Mouse (Mus musculus) left cerebral cortex, adult 9 months (tissue): ENCODE measurements around the gene Pdzd7.

ENCODE experiments used
- DNase-seq, 2 experiments: peaks; one replicate each; pipeline ENCODE4 v3.0.0; 2022; ENCODE audit warnings: low spot score in 2 of 2

Gene Pdzd7

GRCm38 (mm10) chr19:45045651-45046050 is at the start of gene Pdzd7:
TSS of gene Pdzd7 (minus strand) at chr19:45045717.
- no peak for DNase-seq

- peak in 1 of 2 experiments; percentile 30 for DNase-seq
Measured at GRCm38 (mm10) chr19:45081841-45082550, 36.5 kb upstream of the Pdzd7 start.

GRCm38 (mm10) chr19:45081279-45081678 is 35.8 kb upstream of the Pdzd7 start:
- DNase-seq = peak in 1 of 2 experiments; percentile 68

- DNase-seq = peak in 1 of 2 experiments; percentile 4
Measured at GRCm38 (mm10) chr19:45080711-45081110, 35.2 kb upstream of the Pdzd7 start.

DNA sequence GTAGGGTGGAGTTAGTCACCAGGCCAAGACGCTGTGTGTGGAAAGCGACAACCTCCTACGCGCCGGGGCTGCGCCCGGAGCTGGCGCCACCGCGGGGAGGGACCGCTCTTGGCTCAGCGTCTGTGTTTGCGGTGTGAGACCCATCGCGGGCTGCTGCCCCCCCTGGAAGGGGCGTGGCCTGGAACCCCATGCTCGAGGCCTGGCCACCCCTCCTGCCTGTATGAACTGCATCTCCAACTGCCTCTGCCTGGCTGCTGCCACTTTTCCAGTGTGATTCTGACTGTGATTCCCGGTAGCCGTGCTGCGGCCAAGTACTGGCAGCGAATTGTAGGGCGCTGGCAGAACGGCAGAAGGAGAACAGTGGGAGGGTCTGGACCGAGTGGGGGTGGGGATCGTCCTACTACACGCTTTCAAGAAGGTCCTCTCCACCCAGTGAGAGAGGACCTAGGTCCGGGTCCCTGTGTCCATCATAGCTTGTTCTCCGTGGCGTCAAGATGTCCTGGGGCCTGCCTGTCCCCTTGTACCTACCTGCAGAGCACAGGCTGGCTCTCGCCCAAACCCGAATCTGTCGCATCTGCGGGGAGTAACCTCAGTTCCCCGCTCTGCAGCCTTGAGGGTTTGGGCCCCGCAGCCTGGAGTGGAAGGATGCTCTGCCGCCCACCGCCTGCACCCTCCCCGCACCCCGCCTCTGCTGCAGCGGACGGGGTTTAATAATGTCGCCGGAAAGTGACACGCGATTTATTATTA is 34.4 kb upstream of the Pdzd7 start:
- peak in 1 of 2 experiments; percentile 60 for DNase-seq

DNA sequence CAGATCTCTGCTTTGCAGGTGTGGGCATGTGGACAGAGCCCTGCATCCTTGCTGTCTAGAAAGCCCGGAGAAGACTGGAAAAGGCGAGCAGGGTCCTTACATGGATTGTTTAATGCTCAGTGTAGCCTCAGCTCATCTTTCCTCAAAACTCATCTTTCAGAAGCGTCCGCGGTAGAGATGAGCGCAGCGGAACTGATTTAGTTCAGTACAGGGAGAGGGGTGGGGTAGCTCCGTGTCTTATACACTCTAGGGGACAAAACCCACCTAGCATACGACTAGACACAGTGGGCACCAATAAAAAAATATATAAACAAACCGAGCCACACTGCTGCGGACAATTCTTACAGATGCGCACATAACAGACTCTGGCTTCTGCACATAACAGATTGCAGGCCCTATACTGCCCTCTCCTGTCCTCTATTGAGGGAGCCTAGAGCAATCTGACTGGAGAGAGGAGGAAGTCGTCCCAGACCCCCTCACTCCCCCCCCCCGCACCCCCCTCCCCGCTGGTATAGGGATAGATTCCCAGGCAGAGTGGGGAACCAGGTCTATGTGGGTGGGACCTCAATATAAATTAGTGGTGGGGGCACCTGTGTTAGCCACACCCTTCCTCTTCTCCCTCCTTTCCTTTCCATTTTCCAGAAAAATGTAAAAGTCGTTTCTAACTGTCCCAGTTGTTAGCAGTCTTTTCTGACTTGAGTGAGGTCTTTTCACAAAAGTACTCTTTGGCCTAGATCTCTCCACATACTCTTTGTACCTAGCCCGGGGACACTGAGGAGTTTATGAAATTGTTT is 33.7 kb upstream of the Pdzd7 start:
- DNase-seq = peak in 1 of 2 experiments; percentile 21

DNA sequence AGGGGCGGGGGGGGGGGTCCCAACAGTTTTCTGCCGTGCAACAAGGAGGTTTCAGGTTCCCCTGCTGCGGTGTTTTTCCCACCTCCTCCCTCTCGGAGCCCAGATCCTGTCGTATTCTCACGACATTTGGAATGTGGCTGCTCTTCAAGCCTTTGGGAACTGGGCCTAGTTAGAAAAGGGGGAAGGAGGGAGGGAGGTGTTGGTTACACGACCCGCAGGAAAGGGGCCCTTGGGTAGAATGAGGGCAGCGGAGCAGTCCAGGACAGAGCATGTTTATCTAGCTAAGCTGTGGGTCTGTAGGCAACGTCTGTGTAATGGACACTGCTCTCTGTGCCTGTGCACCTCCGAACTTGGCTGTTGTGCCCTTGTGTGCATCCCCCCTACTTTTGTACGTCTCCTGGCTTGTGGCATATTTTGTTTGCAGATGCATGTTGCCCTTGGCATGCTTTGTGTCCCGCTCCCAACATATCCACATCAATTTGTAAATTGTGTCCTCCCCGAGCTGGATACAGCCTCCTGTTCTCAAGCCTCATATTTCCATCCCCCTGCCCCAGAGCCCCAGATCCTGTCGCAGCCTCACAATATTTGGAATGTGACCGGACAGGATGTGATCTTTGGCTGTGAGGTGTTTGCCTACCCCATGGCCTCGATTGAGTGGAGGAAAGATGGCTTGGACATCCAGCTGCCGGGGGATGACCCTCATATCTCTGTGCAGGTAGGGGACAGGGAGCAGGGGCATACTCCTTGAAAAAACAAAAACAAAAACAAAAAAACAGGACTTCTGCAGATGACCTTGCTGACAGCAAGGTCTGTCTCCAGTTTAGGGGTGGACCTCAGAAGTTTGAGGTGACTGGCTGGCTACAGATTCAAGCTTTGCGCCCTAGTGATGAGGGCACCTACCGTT is 32.5 kb upstream of the Pdzd7 start:
- DNase-seq = peak in 1 of 2 experiments; percentile 3

- peak in 1 of 2 experiments; percentile 11 for DNase-seq
Measured at GRCm38 (mm10) chr19:45076586-45077510, 31.3 kb upstream of the Pdzd7 start.

- no peak for DNase-seq
Measured at GRCm38 (mm10) chr19:45076036-45076575, 30.6 kb upstream of the Pdzd7 start.

DNA sequence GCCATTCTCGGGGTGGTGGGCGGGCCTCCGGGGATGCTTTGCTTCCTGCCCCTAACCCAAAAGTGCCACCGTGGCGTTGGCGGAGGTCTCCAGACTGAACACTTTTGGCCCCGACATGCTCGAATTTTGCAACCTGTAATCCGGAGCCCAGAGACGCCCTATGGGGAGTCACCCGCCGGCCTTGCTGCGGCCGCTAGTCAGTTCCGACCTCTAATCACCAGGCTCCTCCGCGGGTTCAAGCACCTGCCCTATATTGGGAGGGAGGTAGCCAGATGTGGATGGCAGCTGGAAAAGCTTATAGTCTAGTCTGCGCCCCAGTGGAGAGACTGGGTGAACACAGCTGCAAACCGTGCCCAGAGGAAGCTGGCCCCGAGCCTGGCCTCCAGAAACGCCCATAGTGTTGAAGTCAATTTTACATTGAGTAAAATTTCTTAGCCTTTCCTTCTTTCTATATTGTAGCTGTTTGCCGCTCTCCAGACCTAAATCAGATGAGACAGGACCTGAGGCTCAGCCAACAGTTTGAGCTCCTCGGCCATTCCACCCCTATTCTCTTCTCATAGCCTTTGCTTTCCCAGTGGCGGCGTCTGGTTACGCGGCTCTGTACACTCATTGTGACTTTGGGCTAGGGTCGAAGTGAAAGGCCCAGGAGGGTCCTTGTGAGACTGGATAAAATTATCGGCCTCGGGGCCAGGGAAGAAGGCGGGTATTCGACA is 30.0 kb upstream of the Pdzd7 start:
- no peak for DNase-seq

DNA sequence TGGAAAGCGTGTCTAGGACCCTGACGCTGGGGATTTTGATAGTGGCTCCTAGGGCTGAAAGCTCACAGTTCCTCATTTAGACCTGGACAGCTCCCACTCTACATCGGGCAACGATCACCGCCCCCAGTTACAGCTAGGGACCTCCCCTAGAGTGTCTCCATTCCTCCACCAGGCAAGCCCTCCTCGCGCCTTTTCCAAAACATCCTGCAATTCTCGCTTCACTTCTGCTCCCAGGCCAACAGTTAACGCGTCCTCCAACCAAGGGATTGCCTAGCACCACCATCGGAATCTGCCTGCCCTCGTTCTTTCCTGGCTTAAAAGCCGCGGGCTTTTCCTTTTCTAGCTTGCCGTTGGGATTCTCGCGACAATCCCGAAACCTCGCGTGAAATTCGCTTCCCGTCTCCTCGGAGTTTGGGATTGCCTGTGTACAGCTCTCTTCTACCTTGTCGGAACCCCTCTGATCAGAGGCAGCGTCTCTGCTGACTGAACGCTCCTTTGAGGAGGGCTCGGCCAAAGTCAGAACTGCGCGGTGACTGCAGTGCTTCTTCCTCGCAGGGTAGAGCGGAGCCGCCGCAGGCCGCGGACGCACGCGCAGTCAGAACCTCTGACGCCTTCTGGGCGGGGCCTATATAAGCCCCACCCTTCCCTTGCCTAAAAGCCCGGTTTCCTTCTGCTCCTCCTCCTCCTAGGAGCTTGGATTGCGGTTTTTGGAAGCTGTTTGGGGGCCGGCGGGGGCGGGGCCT is 29.2 kb upstream of the Pdzd7 start, which contains the start of gene Kazald1:
Kazald1 (plus strand) TSS at position 662 of the 743 bp plus-strand sequence.
- peak; percentile 85 to 94 for DNase-seq

GRCm38 (mm10) chr19:45073871-45074542 is 28.5 kb upstream of the Pdzd7 start:
- peak in 1 of 2 experiments; percentile 80 for DNase-seq

GRCm38 (mm10) chr19:45067758-45068510 is 22.4 kb upstream of the Pdzd7 start:
- no peak for DNase-seq

DNA sequence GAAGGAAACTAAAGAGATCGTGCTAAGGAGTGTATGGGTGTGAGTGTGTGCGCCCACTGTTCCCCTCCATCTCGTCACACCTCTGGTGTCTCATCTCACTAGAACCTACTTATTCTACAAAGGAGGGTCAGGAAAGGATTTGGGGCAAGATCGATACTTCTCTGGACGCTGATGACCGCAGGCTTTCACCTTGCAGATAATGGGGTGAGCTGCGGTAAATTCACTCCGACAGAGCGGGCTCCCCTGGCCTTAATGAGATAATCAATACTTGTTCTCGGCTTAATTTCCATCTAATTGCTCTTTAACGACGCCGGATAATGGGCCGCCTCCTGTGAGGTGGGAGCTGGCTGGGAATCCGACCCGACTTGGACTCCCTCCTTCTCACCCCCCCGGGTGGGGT is 21.7 kb upstream of the Pdzd7 start:
- DNase-seq = no peak

DNA sequence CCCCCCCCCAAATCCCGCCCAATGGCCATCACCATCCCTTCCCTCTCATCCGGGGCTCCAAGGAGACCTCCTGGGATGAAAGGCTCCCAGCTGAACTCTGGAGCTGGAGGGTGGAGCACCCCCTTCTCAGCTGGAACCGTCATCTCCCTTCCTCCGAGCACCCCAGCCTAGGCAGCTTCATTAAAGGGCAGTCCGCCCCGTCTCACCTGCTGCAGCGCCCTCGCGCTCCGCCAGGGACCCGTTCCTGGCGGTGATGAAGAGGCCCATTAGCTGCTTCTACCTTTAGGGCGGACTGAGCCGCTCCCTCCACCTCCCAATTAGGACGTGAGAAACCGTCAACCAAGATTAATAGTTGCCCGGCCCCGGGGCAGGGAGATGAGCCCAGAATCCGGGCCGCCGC is 19.7 kb upstream of the Pdzd7 start:
- DNase-seq = no peak

- peak in 1 of 2 experiments; percentile 66 for DNase-seq
Measured at GRCm38 (mm10) chr19:45063565-45064292, 18.2 kb upstream of the Pdzd7 start.
